Mouse (Mus musculus) spleen, adult 18-20 months (tissue): ENCODE measurements around the gene Cmas.

ENCODE experiments used
- DNase-seq, 2 experiments: peaks; one replicate each; pipeline ENCODE4 v3.0.0; 2022; ENCODE audit warnings: mixed read lengths in 2 of 2

The Cmas gene

GRCm38 (mm10) chr6:142795087-142795486, 38.6 kb downstream of the Cmas start:
- DNase-seq = no peak

GRCm38 (mm10) chr6:142795655-142796441, 39.4 kb downstream of the Cmas start:
- no peak for DNase-seq

GRCm38 (mm10) chr6:142797996-142798395, 41.5 kb downstream of the Cmas start:
- no peak for DNase-seq

- DNase-seq = no peak
Measured at GRCm38 (mm10) chr6:142798837-142799236, 42.4 kb downstream of the Cmas start.

GRCm38 (mm10) chr6:142799704-142800374, 43.4 kb downstream of the Cmas start:
- no peak for DNase-seq

- DNase-seq = no peak
Measured at GRCm38 (mm10) chr6:142801687-142802086, 45.2 kb downstream of the Cmas start.

- DNase-seq = no peak
Measured at GRCm38 (mm10) chr6:142802617-142803525, 46.4 kb downstream of the Cmas start.

GRCm38 (mm10) chr6:142804402-142804801, 47.9 kb downstream of the Cmas start, which contains the start of gene Sult6b2:
Gene Sult6b2, minus strand, starts transcription at chr6:142804502.
- DNase-seq = no peak

- DNase-seq = no peak
Measured at GRCm38 (mm10) chr6:142806326-142806725, 49.8 kb downstream of the Cmas start.

- DNase-seq = no peak
Measured at GRCm38 (mm10) chr6:142809373-142810098, 53.0 kb downstream of the Cmas start.

GRCm38 (mm10) chr6:142810239-142810638, 53.8 kb downstream of the Cmas start:
- no peak for DNase-seq

- no peak for DNase-seq
Measured at GRCm38 (mm10) chr6:142812969-142813368, 56.5 kb downstream of the Cmas start.

GRCm38 (mm10) chr6:142814011-142814410, 57.5 kb downstream of the Cmas start:
- DNase-seq = no peak

GRCm38 (mm10) chr6:142814495-142814921, 58.0 kb downstream of the Cmas start:
- DNase-seq = peak; percentile 28 to 75

GRCm38 (mm10) chr6:142815513-142815912, 59.0 kb downstream of the Cmas start:
- DNase-seq = no peak

GRCm38 (mm10) chr6:142818306-142818705, 61.8 kb downstream of the Cmas start:
- no peak for DNase-seq

GRCm38 (mm10) chr6:142823008-142823787, 66.7 kb downstream of the Cmas start:
- no peak for DNase-seq
